Mouse (Mus musculus): ENCODE measurements around the gene Cacna1a.
"Not testable (repeated sequence)": the region's sequence is repeated elsewhere in the genome, so short reads cannot be mapped to it uniquely, and the experiment has no call there.

The Cacna1a gene

DNA sequence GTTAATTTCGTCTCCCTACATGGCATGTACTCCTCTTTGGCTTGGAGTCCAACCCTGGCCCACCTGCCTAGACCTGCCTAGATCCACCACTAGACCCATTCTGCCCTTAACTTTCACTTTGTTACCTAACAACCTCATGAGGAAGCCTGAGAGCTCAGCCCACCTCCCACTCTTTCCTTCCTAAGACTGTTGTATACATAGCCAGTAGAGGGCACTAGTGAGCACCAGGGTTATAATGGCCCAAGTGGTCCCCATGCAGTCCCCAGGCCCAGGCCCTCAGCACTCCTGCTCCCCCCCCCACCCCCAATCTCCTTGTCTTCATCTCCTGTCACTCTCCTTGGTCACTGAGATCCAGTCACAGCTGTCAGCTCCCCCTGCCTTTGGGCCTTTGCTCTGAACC is 86.2 kb downstream of the Cacna1a start:
- no peak for DNase-seq (ENCODE audit: low spot score)

- DNase-seq (ENCODE audit: low spot score), result no peak
These were observed 89.1 kb downstream of the Cacna1a start for GRCm38 (mm10) chr8:84477341-84477740.

- no peak for DNase-seq (ENCODE audit: low spot score)
These were observed 94.8 kb downstream of the Cacna1a start for GRCm38 (mm10) chr8:84483004-84483403.

GRCm38 (mm10) chr8:84485366-84485765 is 97.1 kb downstream of the Cacna1a start:
- DNase-seq (ENCODE audit: low spot score), result no peak

GRCm38 (mm10) chr8:84485864-84486263 is 97.6 kb downstream of the Cacna1a start:
- no peak for DNase-seq (ENCODE audit: low spot score)

GRCm38 (mm10) chr8:84489223-84489622 is 101.0 kb downstream of the Cacna1a start:
- DNase-seq (ENCODE audit: low spot score), result no peak

DNA sequence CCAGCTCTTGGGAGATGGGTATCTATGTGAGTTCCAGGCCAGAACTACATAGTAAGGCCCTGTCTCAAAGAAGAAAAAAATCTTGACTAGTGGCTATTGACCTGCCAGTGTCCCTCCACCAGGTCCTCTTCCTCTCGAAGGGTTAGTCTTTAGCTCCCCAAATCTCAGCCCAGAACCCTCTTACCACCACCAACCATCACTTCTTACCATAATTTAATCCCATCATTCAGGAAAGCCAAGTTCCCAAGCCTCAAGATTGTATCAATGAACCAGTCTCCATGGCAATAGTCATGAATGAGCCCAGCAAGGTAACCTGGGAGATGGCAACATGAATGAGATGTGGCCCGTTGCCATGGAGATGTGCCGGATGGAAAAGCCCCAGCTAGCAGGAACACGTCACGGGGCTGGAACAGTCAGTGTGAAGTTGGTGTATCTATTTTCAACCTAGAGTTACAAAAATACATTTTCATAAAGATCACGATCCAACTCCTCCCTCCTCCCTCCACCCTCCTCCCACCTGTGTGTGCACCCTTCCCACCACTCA is 106.4 kb downstream of the Cacna1a start:
- DNase-seq (ENCODE audit: low spot score), result no peak

GRCm38 (mm10) chr8:84501181-84501580 is 112.9 kb downstream of the Cacna1a start:
- DNase-seq (ENCODE audit: low spot score), result no peak

- no peak for DNase-seq (ENCODE audit: low spot score)
These were observed 113.5 kb downstream of the Cacna1a start for GRCm38 (mm10) chr8:84501671-84502308.

DNA sequence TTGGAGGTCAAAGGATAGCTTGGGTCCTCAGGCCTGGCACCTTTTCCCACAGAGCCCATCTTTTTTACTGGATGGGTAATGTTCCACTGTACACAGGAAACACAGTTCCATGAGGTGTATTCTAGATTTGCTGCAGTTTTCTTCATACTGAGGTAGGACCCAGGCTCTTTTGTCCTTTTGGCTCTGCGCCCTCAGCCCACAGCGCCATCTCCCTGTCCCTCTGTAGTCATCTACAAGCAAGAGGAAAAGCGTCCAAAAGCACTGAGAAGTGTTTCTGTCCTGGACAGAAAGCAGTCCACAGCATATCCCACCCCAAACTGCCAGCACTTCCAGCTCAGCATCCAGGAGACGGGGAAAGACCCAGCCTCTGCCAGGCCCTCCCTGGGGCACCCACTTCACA is 114.4 kb downstream of the Cacna1a start:
- no peak for DNase-seq (ENCODE audit: low spot score)

DNA sequence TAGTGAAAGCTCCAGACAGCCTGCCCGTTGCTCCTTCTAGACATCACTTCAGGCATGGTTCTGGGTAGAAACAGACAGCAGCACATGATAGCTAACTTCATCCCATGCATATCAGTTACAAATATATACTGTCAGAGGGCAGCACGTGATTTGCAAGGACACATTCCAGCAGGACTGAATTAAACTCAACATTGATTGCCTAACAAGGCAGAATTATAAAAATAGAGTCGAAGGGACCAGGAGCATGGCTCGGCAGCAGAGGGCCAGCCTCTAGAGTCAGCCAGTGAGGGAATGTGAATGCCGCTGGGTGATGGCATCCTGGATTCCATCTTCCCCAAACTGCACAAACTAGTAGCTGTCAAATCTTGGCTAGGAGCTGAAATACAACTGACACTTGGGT is 119.0 kb downstream of the Cacna1a start:
- DNase-seq (ENCODE audit: low spot score), result no peak

GRCm38 (mm10) chr8:84509764-84510163 is 121.5 kb downstream of the Cacna1a start:
- not testable (repeated sequence) for DNase-seq (ENCODE audit: low spot score)

DNA sequence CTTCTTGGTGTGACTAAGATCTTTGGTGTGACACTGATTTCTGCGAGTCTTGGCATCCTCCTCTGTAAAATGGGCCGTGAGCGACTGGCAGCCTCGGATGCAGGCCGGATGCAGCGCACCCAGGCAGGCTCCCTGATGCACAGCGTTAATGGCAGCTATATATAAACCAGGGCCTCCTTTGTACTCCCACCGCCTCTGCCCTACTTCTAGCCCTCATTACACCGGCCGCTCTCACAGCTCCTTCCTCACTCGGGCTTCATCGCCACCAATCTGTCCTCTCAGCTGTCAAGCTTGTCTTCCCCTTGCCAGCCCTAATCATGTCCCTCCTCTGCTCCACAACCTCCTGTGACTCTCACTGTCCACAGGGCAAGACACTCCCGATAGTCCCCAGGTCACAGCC is 123.4 kb downstream of the Cacna1a start:
- no peak for DNase-seq (ENCODE audit: low spot score)

- no peak for DNase-seq (ENCODE audit: low spot score)
These were observed 125.5 kb downstream of the Cacna1a start for GRCm38 (mm10) chr8:84513765-84514164.

GRCm38 (mm10) chr8:84518180-84518579 is 129.9 kb downstream of the Cacna1a start:
- no peak for DNase-seq (ENCODE audit: low spot score)

- no peak for DNase-seq (ENCODE audit: low spot score)
These were observed 130.5 kb downstream of the Cacna1a start for GRCm38 (mm10) chr8:84518720-84519119.

DNA sequence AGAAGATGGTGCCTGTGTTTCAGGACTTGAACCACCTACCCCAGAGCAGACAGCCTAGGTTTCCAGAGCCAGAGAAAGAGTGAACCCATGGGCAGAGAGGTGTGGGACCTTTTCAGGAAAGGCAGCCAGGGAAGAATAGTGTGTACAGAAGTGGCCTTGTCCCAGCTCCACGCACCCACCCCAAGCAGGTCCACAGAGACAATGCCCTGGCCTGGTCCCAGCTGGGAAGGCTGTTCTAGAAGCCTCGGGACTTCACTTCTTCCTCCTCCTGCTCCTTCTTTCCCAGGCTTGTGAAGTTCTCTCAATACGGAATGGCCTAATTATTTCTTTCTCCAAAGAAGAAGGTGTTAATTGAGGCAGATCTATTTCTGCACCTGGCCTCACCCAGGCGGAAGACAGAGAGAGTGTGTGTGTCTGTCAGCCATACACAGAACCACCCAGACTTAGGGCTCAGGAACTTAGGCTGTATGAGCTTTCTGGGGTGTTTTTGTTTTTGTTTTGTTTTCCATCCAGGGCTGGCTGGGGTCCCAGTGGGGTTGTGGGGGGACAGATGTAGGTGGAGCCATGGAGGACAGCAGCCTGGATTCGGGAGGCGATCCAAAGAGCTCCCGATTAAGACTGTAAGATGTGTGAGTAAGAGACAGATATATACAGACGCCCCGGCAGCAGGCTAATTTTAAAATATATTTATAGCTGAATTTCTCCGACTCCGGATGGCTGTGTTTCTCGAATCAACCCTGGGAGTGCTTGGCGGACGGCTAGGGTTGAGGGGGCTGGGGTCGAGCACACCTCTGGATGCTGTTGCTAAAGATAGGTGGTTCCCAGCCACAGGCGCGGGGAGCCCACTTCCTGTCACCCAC is 131.8 kb downstream of the Cacna1a start:
- DNase-seq (ENCODE audit: low spot score), result no peak

DNA sequence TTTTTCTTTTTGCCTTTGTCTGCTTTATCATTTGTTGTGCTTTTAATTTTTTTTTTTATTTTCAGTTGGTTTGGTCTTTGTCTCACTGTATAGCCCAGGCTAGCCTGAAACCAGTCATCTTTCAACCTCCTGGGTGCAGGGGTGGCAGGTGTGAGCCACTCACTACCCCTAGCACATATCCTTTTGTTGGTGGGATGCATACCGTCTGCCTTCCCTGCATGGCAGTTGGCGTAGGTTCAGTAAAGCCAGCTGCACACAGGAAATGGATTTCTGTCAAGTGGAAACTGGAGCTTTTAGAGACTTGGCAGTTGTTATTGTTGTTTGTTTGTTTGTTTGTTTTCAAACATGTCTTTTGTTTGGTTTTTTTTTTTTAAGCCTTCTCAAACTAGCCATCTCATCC is 132.8 kb downstream of the Cacna1a start:
- DNase-seq (ENCODE audit: low spot score), result no peak

DNA sequence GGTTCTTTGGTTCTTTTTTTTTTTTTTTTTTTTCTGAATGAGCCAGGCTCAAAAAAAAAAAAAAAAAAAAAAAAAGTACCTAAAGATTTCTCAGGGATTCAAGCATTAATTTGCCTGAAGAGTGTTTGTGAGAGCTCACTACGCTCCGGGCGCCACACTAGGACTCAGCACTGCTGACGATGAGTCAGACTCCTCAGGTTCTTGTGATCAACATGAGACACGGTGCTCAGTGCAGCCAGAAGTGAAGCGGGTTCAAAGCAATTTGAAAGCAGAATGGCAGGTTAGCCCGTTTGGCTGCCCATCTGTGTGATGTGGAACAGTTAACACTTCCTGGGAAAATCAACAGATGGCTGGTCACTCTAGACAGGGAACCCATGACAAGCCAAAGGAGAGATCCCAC is 139.8 kb downstream of the Cacna1a start:
- no peak for DNase-seq (ENCODE audit: low spot score)

GRCm38 (mm10) chr8:84529548-84529947 is 141.3 kb downstream of the Cacna1a start:
- no peak for DNase-seq (ENCODE audit: low spot score)

GRCm38 (mm10) chr8:84532725-84533124 is 144.5 kb downstream of the Cacna1a start:
- no peak for DNase-seq (ENCODE audit: low spot score)

DNA sequence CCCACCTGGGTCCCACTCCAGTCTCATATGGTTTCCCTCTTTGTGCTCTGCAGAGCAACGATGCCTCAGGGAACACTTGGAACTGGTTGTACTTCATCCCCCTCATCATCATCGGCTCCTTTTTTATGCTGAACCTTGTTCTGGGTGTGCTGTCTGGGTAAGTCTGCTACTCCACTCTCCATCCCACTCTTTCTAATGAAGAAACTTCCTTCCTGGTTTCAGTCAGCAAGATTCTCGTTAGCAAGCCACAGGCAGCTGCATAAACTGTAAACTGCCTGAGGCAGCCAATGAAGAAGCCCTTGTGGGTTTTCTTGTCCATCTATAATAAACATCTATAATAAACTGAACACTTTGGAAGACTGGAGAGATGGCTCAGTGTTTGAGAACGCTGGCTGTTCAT is 145.1 kb downstream of the Cacna1a start:
- no peak for DNase-seq (ENCODE audit: low spot score)

- DNase-seq (ENCODE audit: low spot score), result no peak
These were observed 148.7 kb downstream of the Cacna1a start for GRCm38 (mm10) chr8:84536917-84537316.

All from spleen, adult 12 weeks (tissue).